Mouse (Mus musculus) ovary, adult 18-20 months (tissue): ENCODE data around the gene Sri.

Experiments
- DNase-seq: peaks from one replicate; pipeline ENCODE4 v3.0.0; 2022; ENCODE audit warnings: low spot score, mixed read lengths

Gene Sri

DNA sequence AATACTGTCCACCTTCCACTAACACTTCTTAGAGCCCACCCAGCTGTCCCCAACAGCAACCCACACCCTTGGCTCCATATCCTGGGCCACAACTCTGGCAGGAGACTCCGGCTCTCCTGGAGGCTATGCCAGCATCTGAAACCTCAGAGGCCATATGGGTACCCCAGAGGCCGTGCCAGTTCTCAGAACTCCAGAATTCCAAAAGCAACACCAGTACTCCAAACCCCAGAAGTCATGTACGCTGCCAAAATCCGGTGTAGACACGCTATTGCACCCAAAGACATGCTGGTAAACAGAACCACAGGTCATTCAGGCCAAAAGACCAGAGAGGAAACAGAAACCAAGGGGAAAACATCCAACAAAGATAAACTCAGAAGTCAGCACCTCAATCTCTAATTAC lies 66.4 kb downstream of the Sri start:
- DNase-seq, result no peak

DNA sequence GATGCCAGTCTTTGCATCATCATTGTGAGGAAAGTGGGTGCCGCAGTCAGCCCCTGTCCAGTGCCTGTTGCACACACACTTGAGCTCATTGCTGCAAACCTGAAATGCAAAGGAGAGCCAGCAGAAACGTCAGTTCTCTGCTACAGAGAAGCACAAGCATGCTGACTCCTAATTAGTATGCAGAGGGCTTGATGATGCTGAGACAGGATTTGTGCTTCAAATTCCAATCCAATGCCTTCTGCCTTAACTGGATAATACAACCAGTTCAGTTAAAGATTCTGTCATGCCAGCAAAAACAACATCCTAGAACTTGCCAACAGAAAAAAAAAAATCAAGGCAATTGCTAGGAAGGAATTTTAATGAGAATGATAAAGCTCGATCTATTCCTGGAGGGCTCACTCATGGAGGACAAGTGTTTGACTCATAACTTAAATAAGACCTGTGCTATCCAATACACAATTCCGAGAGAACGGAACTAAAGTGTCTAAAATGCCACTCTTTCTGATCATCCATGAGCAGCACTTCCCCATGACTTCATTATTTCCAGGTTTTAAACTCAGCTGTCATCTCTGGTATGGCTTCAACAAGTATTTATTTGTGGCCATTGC lies 70.8 kb downstream of the Sri start:
- DNase-seq, result no peak
